Mouse (Mus musculus) spleen, adult 2 months (tissue): ENCODE results near the gene Mpnd. TPM values are rescaled to one million over a fixed set of nuclear protein-coding genes. Genes with fewer than 3 reads are reported as not detected.

ENCODE experiments used
- DNase-seq, 2 experiments: peaks; one replicate each; pipeline versions ENCODE4 v3.0.0 to v3.0.0-alpha.2; 2012 to 2021; ENCODE audit warnings: low spot score in 2 of 2, low read depth in 1 of 2
- H3K27ac ChIP-seq: fragments of 200-500 bp; 2 replicates; pipeline ENCODE4 v1.5.1; 2012; ENCODE audit warnings: low read length, inconsistent platforms; ENCODE audit not compliant: insufficient read depth
- H3K27me3 ChIP-seq: fragments of 200-500 bp; 2 replicates; pipeline ENCODE4 v1.6.1; 2012; ENCODE audit warnings: mild to moderate bottlenecking, moderate library complexity, low read length, inconsistent platforms; ENCODE audit not compliant: control insufficient read depth, insufficient read depth
- H3K36me3 ChIP-seq: fragments of 200-500 bp; 2 replicates; pipeline ENCODE4 v1.6.1; 2012; ENCODE audit warnings: mild to moderate bottlenecking, low read length, inconsistent platforms; ENCODE audit not compliant: control insufficient read depth, insufficient read depth
- H3K4me1 ChIP-seq: fragments of 200-500 bp; 2 replicates; pipeline ENCODE4 v1.6.1; 2011; ENCODE audit warnings: inconsistent platforms; ENCODE audit not compliant: control insufficient read depth, insufficient read depth, insufficient read length
- H3K4me3 ChIP-seq: fragments of 200-500 bp; 2 replicates; pipeline ENCODE4 v1.5.1; 2011; ENCODE audit warnings: mild to moderate bottlenecking, inconsistent platforms; ENCODE audit not compliant: insufficient read depth, insufficient read length; ENCODE audit errors: extremely low read depth
- CTCF ChIP-seq: fragments of 200-500 bp; IDR thresholded peaks from 2 replicates; pipeline ENCODE4 v1.5.1; 2011; ENCODE audit warnings: mild to moderate bottlenecking, inconsistent platforms; ENCODE audit not compliant: insufficient read depth, insufficient read length, insufficient replicate concordance; ENCODE audit errors: extremely low read depth
- POLR2A ChIP-seq: fragments of 200-500 bp; IDR thresholded peaks from 2 replicates; pipeline ENCODE4 v1.6.1; 2011; ENCODE audit warnings: low read depth, low read length, inconsistent platforms
- WGBS: fragments of 180-500 bp; shearing (Covaris S2); methylation state at CpG from one replicate; pipeline ENCODE4 v1.1.7; 2018; 5-methylcytosine and 5-hydroxymethylcytosine counted together
- polyA plus RNA-seq: library from polyadenylated mRNA; depleted of rRNA; stranded (reverse); fragments of >200 nt; gene quantifications from 2 replicates; pipeline ENCODE4 v1.2.3, GENCODE M21; 2012

The Mpnd gene
- polyA plus RNA-seq, 1 experiment: 76.7 TPM

DNA sequence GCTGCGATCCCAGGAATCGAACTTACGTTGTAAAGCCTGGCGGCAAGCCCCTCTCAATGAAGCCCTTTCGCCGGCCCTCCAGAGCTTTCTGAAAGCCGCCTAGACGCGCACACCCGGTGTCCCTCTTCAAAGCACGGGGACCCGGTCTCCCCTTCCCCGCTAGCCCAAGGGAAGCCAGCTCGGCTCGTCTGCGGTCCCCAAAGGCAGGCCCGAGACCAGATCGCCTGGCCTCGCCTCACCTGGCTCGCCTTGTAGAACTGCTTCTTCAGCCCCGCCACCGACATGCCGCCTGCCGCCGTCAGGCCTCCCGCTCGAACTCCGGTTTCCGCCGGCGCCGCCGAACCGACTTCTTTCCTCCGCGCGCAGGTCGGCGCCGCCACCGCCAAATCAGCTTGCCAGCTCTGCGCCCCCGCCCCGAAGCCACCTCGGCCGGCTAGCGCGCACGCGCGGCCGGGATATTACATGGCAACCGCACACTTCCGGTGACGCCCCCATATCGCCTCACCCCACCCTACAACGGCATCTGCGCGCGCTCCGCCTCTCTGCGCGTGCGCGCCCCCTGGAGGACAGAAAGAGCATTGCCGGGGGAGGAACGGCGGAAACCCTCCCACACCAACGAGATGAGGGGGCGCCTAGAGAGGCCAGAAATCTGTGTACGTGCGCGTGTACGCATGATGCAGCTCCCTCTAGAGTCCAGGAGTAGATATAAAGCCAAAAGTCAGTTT lies 30.8 kb downstream of the Mpnd start, which contains the start of gene Sh3gl1:
TSS of gene Sh3gl1 (minus strand) at position 460 of the 725 bp plus-strand sequence.
- peak; percentile 67 for TF ChIP-seq POLR2A
- TF ChIP-seq CTCF: peak; percentile 99
- peak; percentile 97 to 98 for DNase-seq

DNA sequence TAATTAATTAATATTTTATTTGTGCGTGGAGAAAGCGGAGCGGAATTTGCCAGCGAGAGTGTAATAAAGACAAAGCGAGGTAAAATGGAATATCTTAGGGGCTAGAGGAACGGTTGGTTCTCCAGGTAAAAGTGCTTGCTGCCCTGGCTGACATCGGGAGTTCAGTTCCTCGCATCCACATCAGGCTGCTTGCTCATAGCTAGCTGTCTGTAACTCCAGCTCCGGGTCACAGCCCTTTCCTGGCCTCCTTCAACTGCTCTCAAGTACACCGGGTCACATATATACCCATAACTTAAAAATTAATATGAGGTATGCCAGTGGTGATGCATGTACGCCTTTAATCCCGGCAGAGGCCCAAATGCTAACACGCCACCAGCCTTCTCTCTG lies 31.4 kb downstream of the Mpnd start:
- DNase-seq: no peak
- H3K27ac ChIP-seq: no peak overlapping the region
- H3K27me3 ChIP-seq: no peaks in the 10 kb centered on the region
- TF ChIP-seq CTCF (no peak), POLR2A (no peak)
- H3K4me1 ChIP-seq: peaks cover 22% of the 10 kb centered on the region; the same call in 1 of the 2 replicates
- no peaks in the 10 kb centered on the region for H3K36me3 ChIP-seq
- 35% methylated on average over 13 of the region's 13 CpGs for whole genome bisulfite sequencing
- H3K4me3 ChIP-seq: peak overlapping the region; percentile 46

More for the DNA sequence above, 30.8 kb downstream of the Mpnd start, which contains the start of gene Sh3gl1:
- peaks cover 25% of the 10 kb centered on the region; the same call in 1 of the 2 replicates for H3K4me1 ChIP-seq
- H3K4me3 ChIP-seq: peak within 1 kb of the TSS; percentile 90
- peak within 1 kb of the TSS; percentile 96 for H3K27ac ChIP-seq
- WGBS: under 1% methylated on average over 74 of the region's 74 CpGs
- no peaks in the 10 kb centered on the region for H3K36me3 ChIP-seq
- H3K27me3 ChIP-seq: no peaks in the 10 kb centered on the region

DNA sequence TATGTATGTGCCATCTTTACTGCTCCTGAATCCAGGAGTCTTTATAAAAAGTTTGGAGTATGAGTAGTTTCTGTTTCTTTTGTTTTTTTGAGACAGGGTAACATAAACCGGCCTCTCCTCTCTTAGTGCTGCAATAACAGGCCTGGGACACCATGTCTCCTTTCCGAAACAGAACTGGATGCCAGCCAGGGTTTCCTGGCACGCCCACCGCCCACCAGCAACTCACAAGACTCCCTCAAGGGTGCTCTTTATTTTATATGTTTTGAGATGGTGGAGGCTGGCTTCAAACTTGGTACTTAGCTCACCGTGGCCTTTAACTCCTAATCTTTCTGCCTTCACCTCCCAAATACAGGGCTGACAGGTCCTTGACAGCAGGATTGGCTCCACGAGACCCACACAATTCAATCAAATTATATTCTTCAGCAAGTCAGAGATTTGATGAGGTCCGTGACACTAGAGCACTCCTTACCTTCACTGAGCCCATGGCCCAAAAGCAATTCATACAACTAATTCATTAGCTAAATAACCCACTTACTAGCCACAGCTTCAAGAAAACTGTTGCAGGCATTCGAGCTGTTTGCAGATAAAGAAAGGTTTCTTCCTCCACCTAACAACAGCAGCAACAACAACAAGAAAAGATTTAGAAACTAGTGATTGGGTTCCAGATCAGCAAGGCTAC lies 33.2 kb downstream of the Mpnd start:
- Histone ChIP-seq H3K4me3 (no peak overlapping the region), H3K4me1 (peaks cover 9% of the 10 kb centered on the region; the same call in 1 of the 2 replicates), H3K36me3 (no peaks in the 10 kb centered on the region), H3K27me3 (no peaks in the 10 kb centered on the region), H3K27ac (no peak overlapping the region)
- no peak for DNase-seq
- no peak for TF ChIP-seq CTCF
- no peak for TF ChIP-seq POLR2A
- WGBS: 76% methylated on average over 8 of the region's 8 CpGs

- Histone ChIP-seq H3K4me3 (no peak overlapping the region), H3K27ac (no peak overlapping the region), H3K36me3 (no peaks in the 10 kb centered on the region), H3K4me1 (peaks cover 7% of the 10 kb centered on the region; the same call in 1 of the 2 replicates), H3K27me3 (no peaks in the 10 kb centered on the region)
- 79% methylated on average over 4 of the region's 4 CpGs for WGBS
- no peak for DNase-seq
- TF ChIP-seq POLR2A (no peak), CTCF (no peak)
Observed at GRCm38 (mm10) chr17:56039345-56039744, 33.8 kb downstream of the Mpnd start.

DNA sequence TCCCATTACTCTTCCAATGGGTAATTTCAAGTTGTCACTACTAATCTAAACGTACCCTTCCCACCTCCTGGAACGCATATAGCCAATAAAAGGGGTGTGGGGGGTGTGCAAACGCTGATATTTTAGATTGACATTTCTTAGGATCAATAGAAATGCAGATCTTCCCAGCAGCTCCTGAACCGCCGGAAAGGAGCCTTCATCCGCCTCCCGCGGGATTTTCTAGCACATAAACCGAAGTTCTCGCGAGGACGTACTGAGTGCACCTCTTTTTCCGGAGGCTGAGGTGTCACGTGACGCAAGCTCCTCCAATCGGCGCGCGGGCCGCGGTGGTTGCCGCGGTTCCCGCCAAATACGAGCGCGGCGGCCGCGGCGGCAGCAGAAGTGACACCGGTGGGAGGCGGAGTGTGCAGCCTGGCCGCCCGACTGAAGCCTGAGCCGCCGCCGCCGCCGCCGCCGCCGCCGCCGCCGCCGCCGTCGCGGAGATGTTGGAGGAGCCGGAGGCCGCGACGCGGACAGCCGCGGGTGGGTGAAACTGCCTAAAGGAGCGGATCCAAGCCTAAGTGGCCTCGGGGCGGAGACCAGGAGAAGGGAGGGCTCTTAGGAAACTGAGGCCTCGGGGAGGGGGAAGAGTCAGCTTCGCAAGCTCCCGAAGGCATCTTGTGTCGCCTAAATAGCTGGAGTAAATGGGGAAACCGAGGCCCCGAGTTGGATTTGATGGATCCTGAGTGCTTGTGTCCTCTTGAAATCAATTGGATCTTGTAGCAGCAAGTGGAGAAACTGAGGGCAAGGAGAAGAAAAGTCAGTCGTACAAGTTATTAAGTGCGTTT lies 34.7 kb downstream of the Mpnd start, which contains the start of gene Chaf1a:
TSS of gene Chaf1a (plus strand) at position 410 of the 827 bp plus-strand sequence.
- DNase-seq: peak; percentile 89 to 97
- 0 out of 2 replicates have a peak, but pooled peaks cover 2% of the 10 kb centered on the region for H3K4me1 ChIP-seq
- no peak within 1 kb of the TSS for H3K27ac ChIP-seq
- H3K36me3 ChIP-seq: no peaks in the 10 kb centered on the region
- TF ChIP-seq CTCF (no peak), POLR2A (peak; percentile 11; the same call in 1 of the 2 replicates)
- peak within 1 kb of the TSS; percentile 61 for H3K4me3 ChIP-seq
- H3K27me3 ChIP-seq: no peaks in the 10 kb centered on the region
- whole genome bisulfite sequencing: 1% methylated on average over 67 of the region's 68 CpGs

- WGBS: 2% methylated on average over 12 of the region's 12 CpGs
- DNase-seq: no peak
- no peak overlapping the region for H3K27ac ChIP-seq
Observed at GRCm38 (mm10) chr17:56040857-56041163, 35.3 kb downstream of the Mpnd start.

More at GRCm38 (mm10) chr17:56040857-56041163, 35.3 kb downstream of the Mpnd start:
- Histone ChIP-seq H3K4me3 (peak overlapping the region; percentile 61; the same call in 1 of the 2 replicates), H3K4me1 (0 out of 2 replicates have a peak, but pooled peaks cover 2% of the 10 kb centered on the region), H3K27me3 (no peaks in the 10 kb centered on the region), H3K36me3 (no peaks in the 10 kb centered on the region)
- TF ChIP-seq POLR2A (no peak), CTCF (no peak)
